Mouse (Mus musculus): ENCODE data around the gene Lats2. TPM values are rescaled to one million over a fixed set of nuclear protein-coding genes. Genes with fewer than 3 reads are reported as not detected.
"Not testable (repeated sequence)": the region's sequence is repeated elsewhere in the genome, so short reads cannot be mapped to it uniquely, and the experiment has no call there.

Lats2 gene
- total RNA-seq, 1 experiment from 2014 or later = 9.0 TPM

DNA sequence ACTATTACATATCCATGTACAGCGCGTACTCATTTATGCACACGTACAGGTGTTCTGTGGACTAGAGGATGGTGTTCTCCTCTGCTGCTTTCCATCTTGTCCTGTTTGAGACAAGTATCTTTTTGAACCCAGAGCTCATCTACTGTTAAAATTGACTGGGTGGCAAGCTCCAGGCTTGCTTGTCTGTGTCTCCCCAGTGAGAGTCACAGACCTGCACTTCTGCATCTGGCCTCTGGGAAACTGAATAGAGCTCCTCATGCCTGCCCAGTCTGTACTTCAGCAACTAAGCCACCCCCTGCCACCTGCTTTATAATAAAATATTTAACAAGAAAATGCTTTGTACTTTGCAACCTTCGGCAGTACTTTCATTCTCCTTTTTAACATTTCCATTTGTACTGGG is 99.9 kb downstream of the Lats2 start:
- peak; percentile 77 for ATAC-seq (replicated peaks; ENCODE audit: low read depth, poor library complexity, severe bottlenecking)

DNA sequence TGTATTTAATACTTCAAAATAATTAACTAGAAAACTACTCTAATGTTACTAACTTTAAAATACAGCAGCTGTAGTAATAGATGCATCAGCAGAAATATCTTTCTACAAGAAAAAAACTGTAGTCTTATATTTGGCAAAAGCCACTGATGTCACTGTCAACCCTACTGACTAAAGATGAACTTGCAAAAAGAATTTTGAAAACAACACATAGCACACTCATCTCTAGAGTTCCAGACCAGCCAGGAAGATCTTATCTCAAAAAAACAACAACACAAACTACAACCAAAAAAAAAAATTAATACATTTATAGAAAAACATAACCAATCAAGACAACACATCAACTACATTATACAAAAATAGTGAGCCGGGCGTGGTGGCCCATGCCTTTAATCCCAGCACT is 100.7 kb downstream of the Lats2 start:
- ATAC-seq (replicated peaks; ENCODE audit: low read depth, poor library complexity, severe bottlenecking) = no peak

DNA sequence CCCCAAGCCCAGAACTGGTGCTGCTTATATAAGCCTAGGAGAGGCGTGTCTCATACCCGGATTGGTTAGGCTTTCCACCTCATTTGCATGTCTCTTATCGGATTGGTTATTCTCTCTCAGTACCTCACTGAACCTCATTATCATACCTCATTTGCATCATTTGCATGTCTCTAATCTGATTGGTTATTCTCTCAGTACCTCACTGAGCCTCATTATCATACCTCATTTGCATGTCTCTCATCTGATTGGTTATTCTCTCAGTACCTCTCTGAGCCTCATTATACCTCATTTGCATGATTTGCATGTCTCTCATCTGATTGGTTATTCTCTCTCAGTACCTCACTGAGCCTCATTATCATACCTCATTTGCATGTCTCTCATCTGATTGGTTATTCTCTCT is 101.7 kb downstream of the Lats2 start:
- ATAC-seq (replicated peaks; ENCODE audit: low read depth, poor library complexity, severe bottlenecking) = not testable (repeated sequence)

DNA sequence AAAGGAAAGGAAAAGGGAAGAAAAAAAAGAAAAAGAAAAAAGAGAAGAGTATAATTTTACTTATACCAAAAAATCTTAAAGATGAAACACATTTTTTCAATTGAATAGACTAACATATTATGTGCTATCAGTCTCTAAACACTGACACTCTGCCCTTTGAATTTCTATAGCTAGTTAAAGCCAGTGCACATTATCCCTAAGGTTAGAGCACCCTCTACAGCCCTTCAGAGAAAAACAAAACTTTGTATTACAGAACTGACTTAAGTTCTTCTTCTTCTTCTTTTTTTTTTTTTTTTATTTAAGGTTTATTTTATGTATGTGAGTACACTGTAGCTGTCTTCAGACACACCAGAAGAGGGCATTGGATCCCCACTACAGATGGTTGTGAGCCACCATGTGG is 108.7 kb downstream of the Lats2 start:
- ATAC-seq (replicated peaks; ENCODE audit: low read depth, poor library complexity, severe bottlenecking) = no peak

GRCm38 (mm10) chr14:57646155-57646554 is 112.0 kb downstream of the Lats2 start:
- no peak for ATAC-seq (replicated peaks; ENCODE audit: low read depth, poor library complexity, severe bottlenecking)

Other genes starting within 250 kb of the Lats2 start
- not detected in 2 replicates for gene Il17d, start 233.6 kb downstream of the Lats2 start, total RNA-seq (2017)
- gene Eef1akmt1, start 186.8 kb downstream of the Lats2 start, total RNA-seq (2017) = 16.7 and 18.1 TPM in 2 replicates
- 41.1 and 54.8 TPM in 2 replicates for gene Xpo4, start 93.0 kb downstream of the Lats2 start, total RNA-seq (2017)
- gene Gm49361, start 12.3 kb downstream of the Lats2 start, total RNA-seq (2017) = not detected in 2 replicates
- gene Sap18, start 39.8 kb upstream of the Lats2 start, total RNA-seq (2017) = 15.5 and 22.7 TPM in 2 replicates
- gene Ska3, start 67.8 kb upstream of the Lats2 start, total RNA-seq (2017) = 24.1 and 40.2 TPM in 2 replicates
- 55.2 and 62.9 TPM in 2 replicates for gene Mrpl57, start 67.8 kb upstream of the Lats2 start, total RNA-seq (2017)
- 28.6 and 32.3 TPM in 2 replicates for gene Zdhhc20, start 131.9 kb upstream of the Lats2 start, total RNA-seq (2017)
- 87.0 and 102 TPM in 2 replicates for gene Micu2, start 240.9 kb upstream of the Lats2 start, total RNA-seq (2017)

All from common myeloid progenitor, adult 5-6 weeks (primary cell).